24 mouse cellular contexts compared by ENCODE assay signal in the genomic region with DNA sequence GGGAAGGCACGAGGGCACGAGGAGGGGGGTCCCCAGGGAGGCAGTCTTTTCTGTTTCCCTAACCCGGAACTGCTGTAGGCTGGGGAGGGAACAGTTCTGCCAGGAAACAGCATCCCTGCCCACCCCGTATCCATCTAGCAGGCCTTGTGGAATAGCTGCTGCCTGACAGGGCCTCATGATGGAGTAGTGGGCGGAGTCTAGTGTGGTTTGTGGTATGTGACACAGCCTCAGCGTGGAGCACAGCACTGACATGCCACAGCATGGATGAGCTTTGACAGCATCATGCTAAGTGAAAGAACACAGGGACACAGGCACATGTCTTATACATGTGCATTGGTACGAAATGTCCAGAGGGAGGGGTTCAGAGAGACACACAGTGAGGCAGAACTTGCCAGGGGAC. TPM values are rescaled to one million over a fixed set of nuclear protein-coding genes. Genes with fewer than 3 reads are reported as not detected.
DNase-seq lines count a peak whose midpoint lies in the region; ATAC-seq and TF ChIP-seq lines count a peak whose summit lies in the region.
"Had no signal": no experiment of that assay in that cellular context is flagged by ENCODE, and none has a peak within 500 bp of the region (broad histone marks: within the 10 kb centered on the region; RNA-seq: fewer than 3 reads in every experiment).

No protein-coding gene starts in this region.

- H3K9ac ChIP-seq in kidney, postnatal 0 days (ENCODE audit: low read depth, low read length): 0 out of 2 replicates have a peak overlapping the region, but pooled peaks have one; percentile 2
- H3K9ac ChIP-seq in kidney, embryonic 16.5 days (replicated peaks; ENCODE audit: low read length): no peak overlapping the region
- H3K9ac ChIP-seq in embryonic facial prominence, embryonic 13.5 days: 0 out of 2 replicates have a peak overlapping the region, but pooled peaks have one; percentile 23
- H3K9ac ChIP-seq in intestine, postnatal 0 days (ENCODE audit: low read depth, low read length): no peak overlapping the region
- H3K9ac ChIP-seq: forebrain, postnatal 0 days; hindbrain, embryonic 13.5 days; intestine, embryonic 15.5 days; neural tube, embryonic 15.5 days had no signal

- no peaks in the 10 kb centered on the region for H3K27me3 ChIP-seq in kidney, postnatal 0 days (ENCODE audit: insufficient read depth, low read length)
- no peaks in the 10 kb centered on the region for H3K27me3 ChIP-seq in kidney, embryonic 16.5 days (ENCODE audit: insufficient read depth, low read length)
- H3K27me3 ChIP-seq in embryonic facial prominence, embryonic 13.5 days: no peaks in the 10 kb centered on the region
- H3K27me3 ChIP-seq in intestine, postnatal 0 days (replicated peaks; ENCODE audit: control insufficient read depth, insufficient read depth, low read length): no peaks in the 10 kb centered on the region
- H3K27me3 ChIP-seq: hindbrain, embryonic 13.5 days; intestine, embryonic 15.5 days; neural tube, embryonic 15.5 days had no signal

- WGBS in kidney, postnatal 0 days: 46% methylated on average over 7 of the region's 7 CpGs
- 43% methylated on average over 7 of the region's 7 CpGs for WGBS in kidney, embryonic 16.5 days
- WGBS in embryonic facial prominence, embryonic 13.5 days: 57% methylated on average over 7 of the region's 7 CpGs
- 65% methylated on average over 7 of the region's 7 CpGs for WGBS in intestine, postnatal 0 days

- no peaks in the 10 kb centered on the region for H3K9me3 ChIP-seq in kidney, postnatal 0 days (replicated peaks; ENCODE audit: low read length)
- H3K9me3 ChIP-seq in kidney, embryonic 16.5 days (ENCODE audit: low read length): no peaks in the 10 kb centered on the region
- no peaks in the 10 kb centered on the region for H3K9me3 ChIP-seq in embryonic facial prominence, embryonic 13.5 days
- H3K9me3 ChIP-seq in intestine, postnatal 0 days (ENCODE audit: control insufficient read depth): no peaks in the 10 kb centered on the region
- H3K9me3 ChIP-seq: hindbrain, embryonic 13.5 days; intestine, embryonic 15.5 days; neural tube, embryonic 15.5 days had no signal

- no peak overlapping the region for H3K4me2 ChIP-seq in kidney, postnatal 0 days (ENCODE audit: low read length)
- no peak overlapping the region for H3K4me2 ChIP-seq in kidney, embryonic 16.5 days (replicated peaks; ENCODE audit: low read depth, low read length)
- H3K4me2 ChIP-seq in embryonic facial prominence, embryonic 13.5 days: no peak overlapping the region
- no peak overlapping the region for H3K4me2 ChIP-seq in intestine, postnatal 0 days (replicated peaks; ENCODE audit: low read depth)
- H3K4me2 ChIP-seq: hindbrain, embryonic 13.5 days; intestine, embryonic 15.5 days; midbrain, embryonic 11.5 days; neural tube, embryonic 15.5 days had no signal

- peak; percentile 58 for DNase-seq in kidney, postnatal 0 days (ENCODE audit: low spot score)
- peak; percentile 20 for DNase-seq in thymus, postnatal 4 days
- DNase-seq in thymus, postnatal 25 days: no peak
- DNase-seq: adrenal gland, postnatal 10 days; cerebellum, adult 11-12 months; cerebellum, postnatal 36 days; forebrain, postnatal 0 days; gastrocnemius, adult 2 months; heart, adult 2 months; kidney, postnatal 10 days; left cerebral cortex, postnatal 4 days had no signal

- no peak for ATAC-seq in kidney, postnatal 0 days (replicated peaks; ENCODE audit: low FRiP score, low read depth)
- no peak for ATAC-seq in kidney, embryonic 16.5 days (ENCODE audit: low FRiP score, low TSS enrichment)
- ATAC-seq in embryonic facial prominence, embryonic 13.5 days (ENCODE audit: insufficient number of reproducible peaks, insufficient read depth, low FRiP score, low TSS enrichment, low read depth): no peak
- no peak for ATAC-seq in intestine, postnatal 0 days
- ATAC-seq in erythroblast, adult 5-6 weeks (replicated peaks; ENCODE audit: low FRiP score, poor library complexity, severe bottlenecking): no peak
- ATAC-seq: forebrain, postnatal 0 days; intestine, embryonic 15.5 days; lung, postnatal 0 days had no signal

- H3K36me3 ChIP-seq in kidney, postnatal 0 days (ENCODE audit: insufficient read depth, low read length): peaks cover 7% of the 10 kb centered on the region; the same call in 1 of the 2 replicates
- H3K36me3 ChIP-seq in kidney, embryonic 16.5 days (ENCODE audit: insufficient read depth, low read length): peaks cover 6% of the 10 kb centered on the region; the same call in 1 of the 2 replicates
- H3K36me3 ChIP-seq in embryonic facial prominence, embryonic 13.5 days: peaks cover 12% of the 10 kb centered on the region
- no peaks in the 10 kb centered on the region for H3K36me3 ChIP-seq in intestine, postnatal 0 days (ENCODE audit: control insufficient read depth, insufficient read depth)
- H3K36me3 ChIP-seq: intestine, embryonic 15.5 days had no signal

- H3K4me3 ChIP-seq in kidney, postnatal 0 days (replicated peaks; ENCODE audit: low read depth, low read length): no peak overlapping the region
- H3K4me3 ChIP-seq in kidney, embryonic 16.5 days (ENCODE audit: low read length): no peak overlapping the region
- no peak overlapping the region for H3K4me3 ChIP-seq in embryonic facial prominence, embryonic 13.5 days
- no peak overlapping the region for H3K4me3 ChIP-seq in intestine, postnatal 0 days (ENCODE audit: low read depth, low read length)
- H3K4me3 ChIP-seq: gastrocnemius, adult 2 months; heart, adult 2 months; hindbrain, embryonic 13.5 days; intestine, embryonic 15.5 days; neural tube, embryonic 15.5 days had no signal

- no peak overlapping the region for H3K27ac ChIP-seq in kidney, postnatal 0 days
- H3K27ac ChIP-seq in kidney, embryonic 16.5 days (ENCODE audit: low read length): no peak overlapping the region
- no peak overlapping the region for H3K27ac ChIP-seq in embryonic facial prominence, embryonic 13.5 days
- no peak overlapping the region for H3K27ac ChIP-seq in intestine, postnatal 0 days (ENCODE audit: low read depth, low read length)
- H3K27ac ChIP-seq: heart, adult 2 months; hindbrain, embryonic 13.5 days; neural tube, embryonic 15.5 days; stomach, postnatal 0 days had no signal

- 0 out of 2 replicates have a peak, but pooled peaks cover 6% of the 10 kb centered on the region for H3K4me1 ChIP-seq in kidney, postnatal 0 days (replicated peaks; ENCODE audit: insufficient read depth, low read length)
- H3K4me1 ChIP-seq in kidney, embryonic 16.5 days (ENCODE audit: insufficient read depth, low read length): peaks cover 15% of the 10 kb centered on the region
- H3K4me1 ChIP-seq in embryonic facial prominence, embryonic 13.5 days: peaks cover 11% of the 10 kb centered on the region
- H3K4me1 ChIP-seq in intestine, postnatal 0 days (replicated peaks; ENCODE audit: control insufficient read depth, insufficient read depth, low read length): no peaks in the 10 kb centered on the region
- H3K4me1 ChIP-seq: neural tube, embryonic 15.5 days had no signal

- no peak for TF ChIP-seq CTCF in kidney, postnatal 0 days (IDR thresholded peaks at IDR 0.05; ENCODE audit: low read depth)
- no peak for TF ChIP-seq CTCF in intestine, postnatal 0 days (IDR thresholded peaks at IDR 0.05; ENCODE audit: low read depth)

RNA-seq across cellular contexts. Expression of a gene that starts 30.1 kb away (rescaled TPM):
- 3.2 and 3.3 TPM in 2 replicates for polyA plus RNA-seq in kidney, postnatal 0 days (2015; fragmentation: Nextera tagmentation; extraction: Ambion mirVana)
- polyA plus RNA-seq in kidney, embryonic 16.5 days (2015; fragmentation: Nextera tagmentation; extraction: Ambion mirVana): 3.2 and 3.8 TPM in 2 replicates
- 5.6 and 6.6 TPM in 2 replicates for polyA plus RNA-seq in embryonic facial prominence, embryonic 13.5 days (2015; fragmentation: Nextera tagmentation; extraction: Ambion mirVana)
- polyA plus RNA-seq in intestine, postnatal 0 days (2015; fragmentation: Nextera tagmentation; extraction: Ambion mirVana): 17.0 TPM in 2 replicates
- total RNA-seq in erythroblast, adult 5-6 weeks (2015; ENCODE audit: low replicate concordance): 1.5 and 2.1 TPM in 2 replicates
- 0.70 and 2.1 TPM in 2 replicates for total RNA-seq in erythroblast, adult 5-6 weeks (2017; ENCODE audit: low replicate concordance)

RNA-seq across cellular contexts. Expression of a gene that starts 34.2 kb away (rescaled TPM):
- 12.5 and 12.6 TPM in 2 replicates for polyA plus RNA-seq in kidney, postnatal 0 days (2015; fragmentation: Nextera tagmentation; extraction: Ambion mirVana)
- 16.8 and 20.0 TPM in 2 replicates for polyA plus RNA-seq in kidney, embryonic 16.5 days (2015; fragmentation: Nextera tagmentation; extraction: Ambion mirVana)
- polyA plus RNA-seq in embryonic facial prominence, embryonic 13.5 days (2015; fragmentation: Nextera tagmentation; extraction: Ambion mirVana): 14.4 and 15.8 TPM in 2 replicates
- polyA plus RNA-seq in intestine, postnatal 0 days (2015; fragmentation: Nextera tagmentation; extraction: Ambion mirVana): 3.2 and 4.2 TPM in 2 replicates
- 14.4 and 28.6 TPM in 2 replicates for total RNA-seq in erythroblast, adult 5-6 weeks (2015; ENCODE audit: low replicate concordance)
- 25.6 and 61.1 TPM in 2 replicates for total RNA-seq in erythroblast, adult 5-6 weeks (2017; ENCODE audit: low replicate concordance)

RNA-seq across cellular contexts. Expression of a gene that starts 39.6 kb away (rescaled TPM):
- polyA plus RNA-seq in kidney, postnatal 0 days (2015; fragmentation: Nextera tagmentation; extraction: Ambion mirVana): 7.0 and 7.1 TPM in 2 replicates
- 8.4 and 11.0 TPM in 2 replicates for polyA plus RNA-seq in kidney, embryonic 16.5 days (2015; fragmentation: Nextera tagmentation; extraction: Ambion mirVana)
- polyA plus RNA-seq in embryonic facial prominence, embryonic 13.5 days (2015; fragmentation: Nextera tagmentation; extraction: Ambion mirVana): 12.3 and 13.0 TPM in 2 replicates
- polyA plus RNA-seq in intestine, postnatal 0 days (2015; fragmentation: Nextera tagmentation; extraction: Ambion mirVana): 5.4 and 6.7 TPM in 2 replicates
- total RNA-seq in erythroblast, adult 5-6 weeks (2015; ENCODE audit: low replicate concordance): 15.6 and 19.2 TPM in 2 replicates
- total RNA-seq in erythroblast, adult 5-6 weeks (2017; ENCODE audit: low replicate concordance): 5.5 and 7.7 TPM in 2 replicates

RNA-seq across cellular contexts. Expression of a gene that starts 55.6 kb away (rescaled TPM):
- 0.46 TPM in 1 of 2 replicates, not detected in the other for polyA plus RNA-seq in kidney, postnatal 0 days (2015; fragmentation: Nextera tagmentation; extraction: Ambion mirVana)
- polyA plus RNA-seq in kidney, embryonic 16.5 days (2015; fragmentation: Nextera tagmentation; extraction: Ambion mirVana): 0.56 TPM in 1 of 2 replicates, not detected in the other
- not detected in 2 replicates for polyA plus RNA-seq in embryonic facial prominence, embryonic 13.5 days (2015; fragmentation: Nextera tagmentation; extraction: Ambion mirVana)
- polyA plus RNA-seq in intestine, postnatal 0 days (2015; fragmentation: Nextera tagmentation; extraction: Ambion mirVana): 0.43 TPM in 1 of 2 replicates, not detected in the other
- total RNA-seq in erythroblast, adult 5-6 weeks (2015; ENCODE audit: low replicate concordance): not detected in 2 replicates
- total RNA-seq in erythroblast, adult 5-6 weeks (2017; ENCODE audit: low replicate concordance): not detected in 2 replicates
- total RNA-seq: adrenal gland, postnatal 10 days; forebrain, postnatal 0 days; gastrocnemius, adult 2 months; heart, adult 2 months; layer of hippocampus, adult 8-10 months; left cerebral cortex, postnatal 4 days; liver, adult 2 months had no signal
- polyA plus RNA-seq: heart, adult 2 months; liver, adult 2 months; midbrain, embryonic 11.5 days; urinary bladder, adult 2 months had no signal

Comparison
In these comparisons a context has a peak if more than half of its experiments do, and no peak if none do; other contexts are left out.
1. H3K9ac ChIP-seq: peak in kidney, postnatal 0 days (single experiment) and embryonic facial prominence, embryonic 13.5 days (single experiment); none in kidney, embryonic 16.5 days (single experiment) and intestine, postnatal 0 days (single experiment).